Mouse (Mus musculus) ES-Bruce4 (cell line): ENCODE data around the gene Plcl1.

Experiments used
- CTCF ChIP-seq: IDR thresholded peaks from one replicate; pipeline ENCODE4 v1.8.1; 2011; ENCODE audit warnings: low read depth, low read length
- EP300 ChIP-seq: IDR thresholded peaks from 2 replicates; pipeline ENCODE4 v1.6.1; 2011; ENCODE audit warnings: low read depth, low read length; ENCODE audit not compliant: insufficient read depth
- POLR2A ChIP-seq: IDR thresholded peaks from one replicate; pipeline ENCODE4 v1.8.1; 2011; ENCODE audit warnings: low read length; ENCODE audit not compliant: insufficient read depth

DNA sequence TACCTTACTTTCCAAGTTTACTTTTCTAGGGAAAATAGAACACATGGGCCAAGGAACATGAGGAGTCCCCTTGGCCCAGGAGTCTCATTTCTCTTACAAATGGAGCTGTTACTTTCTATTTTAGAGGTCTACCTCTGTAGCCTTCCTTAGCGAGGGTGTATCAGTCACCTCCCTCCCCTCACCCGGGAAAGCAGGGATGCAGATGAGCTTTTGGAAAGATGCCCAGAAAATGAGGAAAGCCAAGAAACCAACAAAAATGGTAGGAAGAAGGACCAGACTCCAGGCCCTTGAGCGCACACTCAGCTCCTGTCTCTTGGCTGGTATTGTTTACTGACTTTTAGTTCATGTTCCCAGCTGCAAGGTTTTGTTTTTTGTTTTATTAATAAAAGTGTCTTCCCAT, 319.7 kb downstream of the Plcl1 start:
- TF ChIP-seq CTCF (no peak), POLR2A (no peak), EP300 (no peak)
